Mouse (Mus musculus) adrenal gland, postnatal 14 days (tissue): ENCODE results near the gene Vmn1r191. TPM values are rescaled to one million over a fixed set of nuclear protein-coding genes. Genes with fewer than 3 reads are reported as not detected.
"Not testable (repeated sequence)": the region's sequence is repeated elsewhere in the genome, so short reads cannot be mapped to it uniquely, and the experiment has no call there.

Experiments used
- DNase-seq: peaks from one replicate; pipeline ENCODE4 v3.0.0; 2021; ENCODE audit warnings: mixed read lengths
- long read RNA-seq, 2 experiments: library from polyadenylated mRNA; stranded (forward); transcript quantifications; one replicate each; pipeline ENCODE4 v2.0.0; 2021
- microRNA-seq, 2 experiments: library from miRNA; unstranded; fragments of <30 nt; microRNA quantifications; one replicate each; pipeline ENCODE4 v1.2.0; 2021
- total RNA-seq: library from RNA; stranded (reverse); gene quantifications from 2 replicates; pipeline ENCODE4 v1.2.3, GENCODE M21; 2021

Vmn1r191 gene
- not detected in 2 replicates for total RNA-seq
- long read RNA-seq, experiment 1: 0 reads
- long read RNA-seq, experiment 2: 0 reads

- no peak for DNase-seq
Measured at GRCm38 (mm10) chr13:22183869-22184268, at the start of gene Vmn1r191. Gene Vmn1r191 (minus strand): TSS chr13:22183969.

DNA sequence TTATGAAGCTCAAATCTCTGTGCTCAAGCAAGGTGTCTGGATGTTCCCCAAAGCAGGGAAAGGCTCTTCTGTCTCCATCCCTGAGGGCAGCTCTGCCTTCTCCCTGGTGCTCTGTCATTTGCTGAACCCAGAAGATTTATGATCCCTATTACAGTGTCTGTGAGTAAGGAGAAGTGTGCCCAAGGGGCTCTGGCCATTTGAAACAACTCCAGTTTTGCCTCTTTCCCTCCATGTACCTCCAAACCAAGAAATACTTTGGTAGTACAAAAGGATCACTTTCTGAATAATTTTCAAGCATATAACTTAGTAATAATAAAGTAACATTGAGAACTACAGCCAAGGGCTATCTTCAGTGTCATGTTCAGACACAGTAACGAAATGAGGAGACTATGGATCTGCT, 39.3 kb upstream of the Vmn1r191 start, which contains the start of gene Vmn1r193:
TSS of gene Vmn1r193 (minus strand) at position 101 of the 400 bp plus-strand sequence.
- not testable (repeated sequence) for DNase-seq

DNA sequence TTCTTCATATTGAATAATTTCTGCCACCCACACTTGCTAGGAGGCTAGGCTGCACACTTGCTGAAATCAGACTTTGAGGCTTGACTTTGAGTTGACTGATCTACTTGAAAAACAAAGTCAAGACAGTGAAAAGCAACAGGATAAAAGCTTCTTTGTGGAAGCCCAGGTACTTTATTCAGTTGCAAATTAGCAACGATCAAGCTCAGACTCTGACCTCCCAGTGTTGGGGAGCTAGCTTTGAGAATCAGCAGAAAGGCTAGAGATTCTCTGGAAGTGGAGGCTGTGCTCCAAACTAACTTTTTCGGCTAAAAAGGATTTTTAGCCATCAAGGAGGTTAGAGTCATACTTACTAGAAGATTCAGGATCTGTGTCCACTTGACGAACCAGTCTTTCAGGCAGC, 9.0 kb upstream of the Vmn1r191 start:
- not testable (repeated sequence) for DNase-seq

- DNase-seq: no peak
Measured at GRCm38 (mm10) chr13:22191041-22191440, 7.3 kb upstream of the Vmn1r191 start, which contains the start of gene Vmn1r192. Gene Vmn1r192 (minus strand): TSS chr13:22191141.

DNA sequence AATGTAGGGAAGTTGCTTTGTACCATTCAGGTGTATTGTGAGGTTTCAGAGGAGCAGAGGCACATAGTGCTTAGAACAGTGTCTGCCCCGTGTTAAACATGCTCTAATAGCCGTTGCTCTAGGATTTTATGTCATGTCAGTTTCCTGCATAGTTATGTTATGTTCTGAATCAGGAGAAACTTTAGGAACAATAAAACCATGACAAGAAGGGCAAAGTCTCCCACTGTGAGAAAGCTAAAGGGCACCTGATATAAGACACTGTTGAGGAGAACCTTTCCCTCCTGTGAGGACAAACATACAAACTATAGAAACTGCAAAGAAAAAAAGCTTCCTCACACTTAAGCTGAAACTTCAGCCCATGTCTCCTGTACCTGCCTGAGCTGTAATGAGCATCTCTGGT, 6.6 kb upstream of the Vmn1r191 start:
- DNase-seq: no peak

DNA sequence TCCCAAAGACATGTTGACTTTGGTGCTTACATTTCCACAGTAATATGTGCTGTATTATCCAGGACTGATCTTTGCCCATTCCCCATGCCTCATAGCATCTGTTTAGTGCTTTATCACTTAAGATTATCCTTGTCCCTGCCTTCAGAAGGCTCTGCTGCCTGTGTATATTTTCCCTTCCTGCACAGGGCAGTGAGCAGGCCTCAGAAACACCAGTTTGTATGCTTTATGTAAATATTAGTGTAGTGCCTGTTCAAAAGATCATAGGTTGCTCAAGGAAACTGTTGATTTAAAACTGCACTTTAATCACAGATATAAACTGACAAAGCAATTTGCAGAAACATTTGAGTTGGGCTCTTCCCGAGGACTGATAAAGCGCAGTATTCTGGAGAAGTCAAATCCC, 5.5 kb upstream of the Vmn1r191 start:
- DNase-seq: no peak

DNA sequence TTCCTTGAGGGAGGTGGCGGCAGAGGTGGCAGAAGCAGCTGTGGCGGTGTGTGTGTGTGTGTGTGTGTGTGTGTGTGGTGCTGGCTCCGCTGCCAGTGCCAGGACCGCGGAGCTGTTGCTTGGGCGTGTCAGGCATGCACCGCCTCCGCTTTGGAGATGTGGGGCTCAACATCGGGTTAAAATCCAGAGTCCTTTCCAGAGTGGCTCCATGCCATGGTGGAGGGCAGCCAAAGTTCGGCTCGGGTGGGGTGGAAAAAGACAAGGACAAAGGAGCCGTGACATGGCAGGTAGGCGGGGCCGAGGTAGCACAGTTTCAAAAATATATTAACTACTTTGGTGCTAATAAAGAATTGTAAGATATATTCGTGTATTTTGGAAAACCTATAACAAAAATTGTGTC, 15.4 kb downstream of the Vmn1r191 start:
- DNase-seq: no peak

DNA sequence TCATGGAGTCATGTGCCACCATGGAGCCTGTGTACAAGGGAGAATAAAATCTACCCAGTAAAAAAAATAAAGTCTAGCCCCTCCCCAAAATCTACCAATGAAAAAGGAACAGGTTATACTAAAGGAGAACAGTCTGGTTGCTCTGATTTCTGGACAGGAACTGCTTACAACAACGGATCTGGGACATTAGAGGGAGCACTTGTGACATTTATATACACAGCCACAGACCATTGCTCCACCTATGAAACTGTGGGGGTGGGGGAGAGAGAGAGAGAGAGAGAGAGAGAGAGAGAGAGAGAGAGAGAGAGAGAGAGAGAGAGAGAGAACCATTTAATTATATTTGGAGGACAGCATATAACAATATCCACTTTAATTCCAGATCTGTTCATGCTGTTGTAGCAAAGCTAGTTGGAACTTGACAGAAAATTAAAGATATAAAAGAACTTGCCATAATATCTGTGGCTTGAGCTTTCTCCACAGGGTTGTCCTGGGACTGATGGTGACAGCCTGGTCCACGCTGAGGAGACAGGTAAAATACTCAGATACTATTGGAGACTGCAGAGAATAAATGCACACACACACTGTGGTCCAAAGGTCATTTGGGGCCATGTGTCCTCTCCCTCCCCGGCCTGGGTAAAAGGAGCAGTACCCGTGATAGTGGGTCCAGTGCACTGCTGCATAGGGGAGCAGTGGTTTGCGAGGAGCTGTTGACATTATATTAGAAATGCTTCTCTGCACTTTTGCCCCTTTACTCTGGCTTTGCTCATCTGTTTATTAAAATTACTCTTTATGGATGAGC, 47.1 kb downstream of the Vmn1r191 start:
- not testable (repeated sequence) for DNase-seq

Small RNAs within 50 kb of the gene (microRNA-seq; reads per million reads assigned to microRNA genes)
- 0 reads per million in 2 experiments for gene Gm23282
- 0 reads per million in 2 experiments for gene Gm25084

Other genes with a start within 250 kb of the Vmn1r191 start
- 1.3 and 1.7 TPM in 2 replicates for gene Zfp184, start 238.9 kb downstream of the Vmn1r191 start, total RNA-seq
- gene Pom121l2, start 202.8 kb downstream of the Vmn1r191 start, total RNA-seq: not detected in 2 replicates
- gene Prss16, start 174.2 kb downstream of the Vmn1r191 start, total RNA-seq: 0.74 TPM in 1 of 2 replicates, not detected in the other
- gene Hist1h2ah, start 148.4 kb downstream of the Vmn1r191 start, total RNA-seq: 203 and 342 TPM in 2 replicates
- gene Hist1h2bk, start 148.1 kb downstream of the Vmn1r191 start, total RNA-seq: 207 and 301 TPM in 2 replicates
- 104 and 144 TPM in 2 replicates for gene Hist1h4i, start 142.6 kb downstream of the Vmn1r191 start, total RNA-seq
- 114 and 174 TPM in 2 replicates for gene Hist1h2ag, start 141.0 kb downstream of the Vmn1r191 start, total RNA-seq
- 118 and 165 TPM in 2 replicates for gene Hist1h2bj, start 140.8 kb downstream of the Vmn1r191 start, total RNA-seq
- not detected in 2 replicates for gene Vmn1r188, start 99.5 kb downstream of the Vmn1r191 start, total RNA-seq
- gene Vmn1r189, start 78.1 kb downstream of the Vmn1r191 start, total RNA-seq: not detected in 2 replicates
- not detected in 2 replicates for gene Vmn1r192, start 7.2 kb upstream of the Vmn1r191 start, total RNA-seq
- gene Vmn1r193, start 39.2 kb upstream of the Vmn1r191 start, total RNA-seq: not detected in 2 replicates
- not detected in 2 replicates for gene Vmn1r194, start 60.2 kb upstream of the Vmn1r191 start, total RNA-seq
- gene Vmn1r195, start 86.6 kb upstream of the Vmn1r191 start, total RNA-seq: not detected in 2 replicates
- gene Vmn1r196, start 106.0 kb upstream of the Vmn1r191 start, total RNA-seq: not detected in 2 replicates
- gene Vmn1r197, start 140.6 kb upstream of the Vmn1r191 start, total RNA-seq: not detected in 2 replicates
- not detected in 2 replicates for gene Vmn1r198, start 166.4 kb upstream of the Vmn1r191 start, total RNA-seq
- not detected in 2 replicates for gene Vmn1r199, start 195.8 kb upstream of the Vmn1r191 start, total RNA-seq
- not detected in 2 replicates for gene Vmn1r200, start 206.4 kb upstream of the Vmn1r191 start, total RNA-seq